Mouse (Mus musculus) myocyte (in vitro differentiated cells): ENCODE results near the gene Krtap1-5. TPM values are rescaled to one million over a fixed set of nuclear protein-coding genes. Genes with fewer than 3 reads are reported as not detected.
A peak's percentile ranks its signal among the peaks of the same experiment; 100 is the strongest.
"Not testable (repeated sequence)": the region's sequence is repeated elsewhere in the genome, so short reads cannot be mapped to it uniquely, and the experiment has no call there.

Experiments
- H3K27me3 ChIP-seq: one replicate; pipeline ENCODE4 v1.6.1; 2011; ENCODE audit not compliant: control insufficient read depth, insufficient read depth, insufficient read length
- H3K36me3 ChIP-seq: one replicate; pipeline ENCODE4 v1.6.1; 2011; ENCODE audit not compliant: control insufficient read depth, insufficient read depth
- H3K4me2 ChIP-seq: one replicate; pipeline ENCODE4 v1.6.1; 2011; ENCODE audit warnings: low read depth, control low read depth
- H3K4me3 ChIP-seq: one replicate; pipeline ENCODE4 v1.5.1; 2011; ENCODE audit warnings: mild to moderate bottlenecking, control low read depth, moderate library complexity
- H3K79me2 ChIP-seq: one replicate; pipeline ENCODE4 v1.6.1; 2011; ENCODE audit not compliant: control insufficient read depth, insufficient read depth
- H3ac ChIP-seq: one replicate; pipeline ENCODE4 v1.6.1; 2011; ENCODE audit not compliant: control insufficient read depth, insufficient read length
- CEBPB ChIP-seq: IDR thresholded peaks from 2 replicates; pipeline ENCODE4 v1.6.1; 2011; ENCODE audit warnings: mild to moderate bottlenecking, moderate library complexity; ENCODE audit not compliant: poor library complexity, insufficient read depth, severe bottlenecking
- E2F4 ChIP-seq: IDR thresholded peaks from one replicate; pipeline ENCODE4 v1.6.1; 2011; ENCODE audit warnings: mild to moderate bottlenecking, control low read depth, moderate library complexity; ENCODE audit not compliant: insufficient read depth
- MAX ChIP-seq: IDR thresholded peaks from one replicate; pipeline ENCODE4 v1.6.1; 2011; ENCODE audit warnings: low read depth, mild to moderate bottlenecking, control low read depth
- MYOD1 ChIP-seq, 3 experiments: IDR thresholded peaks; one replicate each; pipeline ENCODE4 v1.6.1; 2011; ENCODE audit warnings: control low read depth in 2 of 3, low read depth in 2 of 3, mild to moderate bottlenecking in 2 of 3, moderate library complexity in 1 of 3; ENCODE audit not compliant: insufficient read length in 2 of 3, control insufficient read depth in 1 of 3
- MYOG ChIP-seq, 3 experiments: IDR thresholded peaks; one replicate each; pipeline ENCODE4 v1.6.1; 2011; ENCODE audit warnings: control low read depth in 2 of 3, low read depth in 2 of 3, mild to moderate bottlenecking in 2 of 3; ENCODE audit not compliant: insufficient read length in 2 of 3, control insufficient read depth in 1 of 3, insufficient read depth in 1 of 3
- POLR2A ChIP-seq: IDR thresholded peaks from one replicate; pipeline ENCODE4 v1.6.1; 2011; ENCODE audit warnings: low read depth, mild to moderate bottlenecking, control low read depth, moderate library complexity; ENCODE audit not compliant: insufficient read length
- POLR2AphosphoS2 ChIP-seq: IDR thresholded peaks from one replicate; pipeline ENCODE4 v1.6.1; 2011; ENCODE audit warnings: low read depth, control low read depth; ENCODE audit not compliant: insufficient read length
- REST ChIP-seq: IDR thresholded peaks from one replicate; pipeline ENCODE4 v1.6.1; 2011; ENCODE audit warnings: mild to moderate bottlenecking, control low read depth, moderate library complexity; ENCODE audit not compliant: insufficient read depth, insufficient read length
- SRF ChIP-seq: IDR thresholded peaks from one replicate; pipeline ENCODE4 v1.6.1; 2011; ENCODE audit warnings: low read depth; ENCODE audit not compliant: control insufficient read depth, insufficient read length
- TCF12 ChIP-seq: IDR thresholded peaks from one replicate; pipeline ENCODE4 v1.6.1; 2011; ENCODE audit warnings: mild to moderate bottlenecking, control low read depth; ENCODE audit not compliant: poor library complexity, insufficient read depth, severe bottlenecking
- TCF3 ChIP-seq: IDR thresholded peaks from one replicate; pipeline ENCODE4 v1.6.1; 2011; ENCODE audit warnings: low read depth, control low read depth; ENCODE audit not compliant: insufficient read length
- USF1 ChIP-seq: IDR thresholded peaks from one replicate; pipeline ENCODE4 v1.6.1; 2011; ENCODE audit warnings: low read depth, mild to moderate bottlenecking, control low read depth, moderate library complexity
- polyA plus RNA-seq: library from polyadenylated mRNA; unstranded; fragments of >200 nt; fragmentation: generic; extraction: Trizol; gene quantifications from one replicate; pipeline ENCODE4 v1.2.1, GENCODE M21; 2012; ENCODE audit warnings: missing spikeins

Krtap1-5 gene
- not detected for polyA plus RNA-seq

- Histone ChIP-seq H3ac (no peak within 1 kb of the TSS), H3K4me2 (peak within 1 kb of the TSS; percentile 51), H3K4me3 (no peak within 1 kb of the TSS), H3K27me3 (no peaks in the 10 kb centered on the region), H3K36me3 (no peaks in the 10 kb centered on the region), H3K79me2 (no peaks in the 10 kb centered on the region)
- TF ChIP-seq MYOD1 (IDR thresholded peaks at IDR 0.05; ENCODE audit: control insufficient read depth in 1 of 3, insufficient read length in 2 of 3, low read depth in 2 of 3) (peak in 2 of 3 experiments; percentile 96 to 98), POLR2AphosphoS2 (no peak), POLR2A (no peak), TCF3 (peak; percentile 98), MYOG (IDR thresholded peaks at IDR 0.05; ENCODE audit: control insufficient read depth in 1 of 3, insufficient read depth in 1 of 3, insufficient read length in 2 of 3, low read depth in 2 of 3) (peak; percentile 96 to 98 (median 98)), TCF12 (peak; percentile 98), MAX (no peak)
Measured at GRCm38 (mm10) chr11:99580636-99581035, at the start of gene Krtap1-5. Gene Krtap1-5, minus strand, starts transcription at chr11:99581016.

DNA sequence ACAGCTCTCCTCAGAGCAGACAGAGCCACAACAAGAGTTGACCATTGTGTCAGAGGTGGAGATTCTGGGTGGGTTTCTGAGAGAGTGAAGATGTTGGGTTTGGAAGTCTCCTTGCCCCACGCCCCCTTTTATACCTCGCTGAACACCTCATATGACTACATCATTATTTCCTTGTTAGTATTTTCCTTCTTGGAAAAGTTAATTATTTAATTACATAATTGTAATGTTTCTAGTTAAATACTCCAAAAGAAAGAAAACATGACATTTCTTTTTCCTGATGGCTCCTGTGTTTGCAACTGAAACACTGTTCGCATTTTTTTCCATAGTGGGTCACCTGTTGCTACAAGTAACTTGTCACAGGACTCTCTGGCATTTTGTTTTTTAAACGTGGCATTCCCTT is 47.3 kb upstream of the Krtap1-5 start, which contains the start of gene Krtap4-1:
TSS of gene Krtap4-1 (minus strand) at position 101 of the 400 bp plus-strand sequence.
- Histone ChIP-seq H3K4me3 (no peak within 1 kb of the TSS), H3K27me3 (no peaks in the 10 kb centered on the region), H3ac (no peak within 1 kb of the TSS), H3K36me3 (no peaks in the 10 kb centered on the region), H3K79me2 (no peaks in the 10 kb centered on the region), H3K4me2 (no peak within 1 kb of the TSS)
- no peak for TF ChIP-seq MAX
- no peak for TF ChIP-seq TCF3
- TF ChIP-seq MYOG (IDR thresholded peaks at IDR 0.05; ENCODE audit: control insufficient read depth in 1 of 3, insufficient read depth in 1 of 3, insufficient read length in 2 of 3, low read depth in 2 of 3) = no peak
- TF ChIP-seq CEBPB = no peak
- no peak for TF ChIP-seq POLR2A
- no peak for TF ChIP-seq E2F4
- TF ChIP-seq USF1 = no peak
- no peak for TF ChIP-seq SRF
- TF ChIP-seq TCF12 = no peak
- no peak for TF ChIP-seq REST
- TF ChIP-seq MYOD1 (IDR thresholded peaks at IDR 0.05; ENCODE audit: control insufficient read depth in 1 of 3, insufficient read length in 2 of 3, low read depth in 2 of 3) = no peak
- TF ChIP-seq POLR2AphosphoS2 = no peak

DNA sequence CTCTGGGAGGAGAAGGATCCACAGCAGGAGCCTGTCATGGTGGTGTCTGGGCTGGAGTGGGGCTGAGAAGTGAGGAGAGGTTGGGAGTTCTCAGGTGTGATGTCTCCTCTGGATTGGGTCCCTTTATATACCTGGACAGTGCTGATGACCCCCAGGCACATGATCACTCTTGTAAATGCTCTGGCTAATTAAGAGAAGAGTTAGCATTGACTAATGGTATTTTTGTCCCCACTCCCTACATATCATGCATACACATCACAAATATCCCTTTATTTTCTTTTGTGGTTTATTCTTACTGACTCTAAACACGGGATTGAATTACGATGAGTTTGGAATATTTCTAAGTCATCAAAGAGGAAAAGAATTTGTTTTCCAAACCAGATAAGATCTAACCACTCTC is 39.5 kb upstream of the Krtap1-5 start, which contains the start of gene Gm11562:
TSS of gene Gm11562 (minus strand) at position 101 of the 400 bp plus-strand sequence.
- no peak within 1 kb of the TSS for H3ac ChIP-seq
- no peak within 1 kb of the TSS for H3K4me3 ChIP-seq
- TF ChIP-seq MYOD1 (IDR thresholded peaks at IDR 0.05; ENCODE audit: control insufficient read depth in 1 of 3, insufficient read length in 2 of 3, low read depth in 2 of 3) (no peak), TCF12 (no peak), TCF3 (no peak), MAX (no peak), POLR2AphosphoS2 (no peak), SRF (no peak), MYOG (IDR thresholded peaks at IDR 0.05; ENCODE audit: control insufficient read depth in 1 of 3, insufficient read depth in 1 of 3, insufficient read length in 2 of 3, low read depth in 2 of 3) (no peak), USF1 (no peak), E2F4 (no peak), POLR2A (no peak), REST (no peak), CEBPB (no peak)
- no peaks in the 10 kb centered on the region for H3K79me2 ChIP-seq
- H3K36me3 ChIP-seq = no peaks in the 10 kb centered on the region
- H3K27me3 ChIP-seq = no peaks in the 10 kb centered on the region
- H3K4me2 ChIP-seq = no peak within 1 kb of the TSS

- Histone ChIP-seq H3K4me3 (no peak within 1 kb of the TSS), H3K27me3 (no peaks in the 10 kb centered on the region), H3K36me3 (no peaks in the 10 kb centered on the region), H3K79me2 (no peaks in the 10 kb centered on the region), H3K4me2 (no peak within 1 kb of the TSS), H3ac (no peak within 1 kb of the TSS)
- no peak for TF ChIP-seq MYOG (IDR thresholded peaks at IDR 0.05; ENCODE audit: control insufficient read depth in 1 of 3, insufficient read depth in 1 of 3, insufficient read length in 2 of 3, low read depth in 2 of 3)
- TF ChIP-seq POLR2A = no peak
- TF ChIP-seq MAX = no peak
- no peak for TF ChIP-seq USF1
- no peak for TF ChIP-seq SRF
- no peak for TF ChIP-seq POLR2AphosphoS2
- TF ChIP-seq TCF12 = no peak
- no peak for TF ChIP-seq TCF3
- TF ChIP-seq CEBPB = no peak
- no peak for TF ChIP-seq REST
- no peak for TF ChIP-seq E2F4
Measured at GRCm38 (mm10) chr11:99614796-99615363, 34.1 kb upstream of the Krtap1-5 start, which contains the start of gene Krtap2-4. Gene Krtap2-4, minus strand, starts transcription at chr11:99614846.

DNA sequence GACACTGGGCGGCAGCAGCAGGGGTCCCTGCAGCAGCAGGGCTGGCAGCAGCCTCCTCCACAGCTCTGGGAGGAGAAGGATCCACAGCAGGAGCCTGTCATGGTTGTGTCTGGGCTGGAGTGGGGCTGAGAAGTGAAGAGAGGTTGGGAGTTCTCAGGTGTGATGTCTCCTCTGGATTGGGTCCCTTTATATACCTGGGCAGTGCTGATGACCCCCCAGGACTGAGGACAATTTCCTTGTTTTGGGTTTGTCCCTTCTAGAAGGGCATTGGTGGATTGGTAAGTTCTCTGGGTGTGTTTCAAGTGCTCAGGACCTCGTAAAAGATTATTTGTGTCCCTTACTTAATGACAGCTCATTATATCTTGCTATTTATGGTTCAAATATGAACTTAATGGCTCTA is 29.3 kb upstream of the Krtap1-5 start, which contains the start of gene Gm11937:
TSS of gene Gm11937 (minus strand) at position 101 of the 400 bp plus-strand sequence.
- H3K4me3 ChIP-seq, H3K4me2 ChIP-seq, H3K79me2 ChIP-seq, H3K27me3 ChIP-seq, H3ac ChIP-seq, H3K36me3 ChIP-seq: not testable (repeated sequence)
